Mouse (Mus musculus) liver, embryonic 15.5 days (tissue): Measurements from ENCODE around the gene Prss2. TPM values are rescaled to one million over a fixed set of nuclear protein-coding genes. Genes with fewer than 3 reads are reported as not detected.
"Not testable (repeated sequence)": the region's sequence is repeated elsewhere in the genome, so short reads cannot be mapped to it uniquely, and the experiment has no call there.

Source experiments
- ATAC-seq: fragments of 200-750 bp; cut with Nextera tagmentation; 2 replicates; pipeline ENCODE4 v1.8.0; 2017; ENCODE audit warnings: moderate number of reproducible peaks, mild to moderate bottlenecking, moderate library complexity; ENCODE audit not compliant: insufficient read depth
- H3K27ac ChIP-seq: fragments of 300-500 bp; sonication (generic); replicated peaks from 2 replicates; pipeline ENCODE4 v1.5.1; 2015; ENCODE audit warnings: mild to moderate bottlenecking, inconsistent platforms
- H3K27me3 ChIP-seq: fragments of 300-500 bp; sonication (generic); 2 replicates; pipeline ENCODE4 v1.6.1; 2015; ENCODE audit warnings: mild to moderate bottlenecking, inconsistent platforms
- H3K36me3 ChIP-seq: fragments of 300-500 bp; sonication (generic); replicated peaks from 2 replicates; pipeline ENCODE4 v1.6.1; 2015; ENCODE audit warnings: moderate library complexity, mild to moderate bottlenecking, inconsistent platforms
- H3K4me1 ChIP-seq: fragments of 300-500 bp; sonication (generic); replicated peaks from 2 replicates; pipeline ENCODE4 v1.6.1; 2015; ENCODE audit warnings: inconsistent platforms
- H3K4me2 ChIP-seq: fragments of 300-500 bp; sonication (generic); 2 replicates; pipeline ENCODE4 v1.6.1; 2015; ENCODE audit warnings: moderate library complexity, mild to moderate bottlenecking, inconsistent platforms
- H3K4me3 ChIP-seq: fragments of 300-500 bp; sonication (generic); replicated peaks from 2 replicates; pipeline ENCODE4 v1.5.1; 2015; ENCODE audit warnings: mild to moderate bottlenecking, inconsistent platforms
- H3K9ac ChIP-seq: fragments of 300-500 bp; sonication (generic); 2 replicates; pipeline ENCODE4 v1.6.1; 2015; ENCODE audit warnings: moderate library complexity, mild to moderate bottlenecking, inconsistent platforms
- H3K9me3 ChIP-seq: fragments of 300-500 bp; sonication (generic); replicated peaks from 2 replicates; pipeline ENCODE4 v1.6.1; 2016; ENCODE audit warnings: inconsistent platforms
- WGBS: fragments of 180-500 bp; shearing (Covaris S2); methylation state at CpG from one replicate; pipeline ENCODE4 v1.1.7; 2015; ENCODE audit warnings: mixed read lengths; ENCODE audit not compliant: insufficient replicate concordance; 5-methylcytosine and 5-hydroxymethylcytosine counted together
- polyA plus RNA-seq: library from polyadenylated mRNA; unstranded; fragments of >200 nt; fragmentation: Nextera tagmentation; extraction: Ambion mirVana; gene quantifications from 2 replicates; pipeline ENCODE4 v1.2.1, GENCODE M21; 2015

Gene Prss2
- polyA plus RNA-seq = 0.22 and 1.1 TPM in 2 replicates

DNA sequence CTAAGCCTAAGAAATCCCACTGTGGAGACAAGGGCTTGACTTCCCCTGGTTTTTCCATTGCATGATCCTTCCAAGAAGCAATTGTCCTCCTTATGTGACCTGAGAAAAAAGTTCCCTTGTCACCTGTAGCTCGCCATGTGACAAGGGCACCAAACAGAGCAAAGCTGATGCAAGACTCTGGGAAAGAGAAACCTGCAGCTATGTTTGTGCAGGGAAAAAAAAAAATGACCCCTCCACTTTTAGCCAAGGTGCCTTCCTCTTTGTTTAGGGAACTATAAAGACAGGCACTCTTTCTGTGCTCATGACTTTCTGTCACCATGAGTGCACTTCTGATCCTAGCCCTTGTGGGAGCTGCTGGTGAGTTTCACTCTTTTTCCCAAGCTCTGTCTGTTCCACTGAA, at the start of gene Prss2:
Gene Prss2 (plus strand): TSS at position 301 of the 400 bp plus-strand sequence.
- no peaks in the 10 kb centered on the region for H3K27me3 ChIP-seq
- ATAC-seq = no peak
- H3K36me3 ChIP-seq = no peaks in the 10 kb centered on the region
- no peak within 1 kb of the TSS for H3K4me3 ChIP-seq
- no peak within 1 kb of the TSS for H3K27ac ChIP-seq
- H3K4me1 ChIP-seq = no peaks in the 10 kb centered on the region
- H3K9me3 ChIP-seq = no peaks in the 10 kb centered on the region
- no peak within 1 kb of the TSS for H3K9ac ChIP-seq
- WGBS = 38% methylated on average over 1 of the region's 1 CpGs
- no peak within 1 kb of the TSS for H3K4me2 ChIP-seq

DNA sequence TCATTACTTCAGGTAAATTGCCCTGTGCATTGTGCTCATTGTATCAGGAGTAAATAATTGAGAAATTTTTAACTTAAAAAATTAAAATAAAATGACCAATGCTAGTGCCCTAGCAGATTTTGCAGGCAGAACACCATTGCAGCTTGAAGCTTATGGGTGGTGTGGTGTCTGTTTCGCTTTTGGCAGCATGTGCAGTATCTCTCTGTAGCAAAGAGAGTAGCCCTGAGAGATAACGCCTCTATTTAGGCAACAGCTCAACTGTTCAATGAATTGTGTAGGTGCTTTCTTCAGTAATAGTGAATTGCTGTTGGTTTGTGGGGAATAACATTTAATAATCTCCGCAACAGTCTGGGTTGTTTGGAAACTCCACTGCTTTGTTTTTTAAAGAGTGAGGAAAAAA, 22.2 kb upstream of the Prss2 start:
- H3K4me1 ChIP-seq = no peaks in the 10 kb centered on the region
- 50% methylated on average over 3 of the region's 3 CpGs for WGBS
- no peaks in the 10 kb centered on the region for H3K27me3 ChIP-seq
- no peak overlapping the region for H3K4me2 ChIP-seq
- no peaks in the 10 kb centered on the region for H3K36me3 ChIP-seq
- no peak overlapping the region for H3K4me3 ChIP-seq
- ATAC-seq = no peak
- H3K9me3 ChIP-seq = no peaks in the 10 kb centered on the region
- no peak overlapping the region for H3K27ac ChIP-seq
- H3K9ac ChIP-seq = no peak overlapping the region

DNA sequence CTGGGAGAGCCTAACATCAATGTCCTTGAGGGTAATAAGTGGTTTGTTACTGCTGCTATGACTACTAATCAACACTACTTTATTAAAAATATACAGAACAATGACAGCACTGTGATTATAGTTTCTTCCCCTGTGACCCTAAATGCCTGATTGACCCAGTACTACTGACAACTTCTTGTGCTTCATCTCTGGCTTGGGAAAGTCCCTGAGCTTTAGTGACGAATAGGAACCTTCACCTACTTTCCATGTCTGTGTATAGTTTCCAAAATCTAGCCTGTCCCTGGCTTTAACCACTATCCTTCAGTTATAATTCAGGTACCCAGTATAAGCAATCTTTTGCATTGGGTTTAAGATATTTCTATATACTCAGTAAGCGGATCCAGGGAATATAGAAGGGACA, 16.7 kb upstream of the Prss2 start:
- H3K4me1 ChIP-seq = no peaks in the 10 kb centered on the region
- H3K27ac ChIP-seq = no peak overlapping the region
- no peaks in the 10 kb centered on the region for H3K36me3 ChIP-seq
- H3K4me2 ChIP-seq = no peak overlapping the region
- no peak overlapping the region for H3K9ac ChIP-seq
- 54% methylated on average over 2 of the region's 2 CpGs for WGBS
- H3K9me3 ChIP-seq = no peaks in the 10 kb centered on the region
- H3K4me3 ChIP-seq = no peak overlapping the region
- no peaks in the 10 kb centered on the region for H3K27me3 ChIP-seq
- no peak for ATAC-seq

DNA sequence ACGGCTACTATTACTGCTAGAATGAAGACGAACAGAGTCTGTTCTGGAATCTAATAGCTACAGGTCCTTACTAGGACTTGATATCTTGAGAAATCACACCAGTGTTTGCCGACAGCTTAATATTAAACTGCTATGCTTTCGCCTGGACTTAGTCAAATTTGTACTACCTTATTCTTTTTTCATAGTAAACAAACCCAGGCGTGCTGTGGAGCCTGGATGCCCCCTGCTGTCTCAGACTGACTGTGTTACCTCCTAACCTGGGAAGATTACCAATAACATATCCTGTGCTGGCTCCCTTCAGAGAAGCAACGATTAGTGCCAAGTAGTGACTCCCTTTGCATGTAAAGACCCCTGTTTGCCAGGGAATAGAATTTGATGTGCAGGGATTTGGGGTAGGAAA, 16.3 kb upstream of the Prss2 start:
- Histone ChIP-seq H3K4me2 (no peak overlapping the region), H3K27ac (no peak overlapping the region), H3K9ac (no peak overlapping the region), H3K9me3 (no peaks in the 10 kb centered on the region), H3K4me3 (no peak overlapping the region), H3K27me3 (no peaks in the 10 kb centered on the region), H3K36me3 (no peaks in the 10 kb centered on the region), H3K4me1 (no peaks in the 10 kb centered on the region)
- ATAC-seq = no peak
- 51% methylated on average over 6 of the region's 6 CpGs for WGBS

DNA sequence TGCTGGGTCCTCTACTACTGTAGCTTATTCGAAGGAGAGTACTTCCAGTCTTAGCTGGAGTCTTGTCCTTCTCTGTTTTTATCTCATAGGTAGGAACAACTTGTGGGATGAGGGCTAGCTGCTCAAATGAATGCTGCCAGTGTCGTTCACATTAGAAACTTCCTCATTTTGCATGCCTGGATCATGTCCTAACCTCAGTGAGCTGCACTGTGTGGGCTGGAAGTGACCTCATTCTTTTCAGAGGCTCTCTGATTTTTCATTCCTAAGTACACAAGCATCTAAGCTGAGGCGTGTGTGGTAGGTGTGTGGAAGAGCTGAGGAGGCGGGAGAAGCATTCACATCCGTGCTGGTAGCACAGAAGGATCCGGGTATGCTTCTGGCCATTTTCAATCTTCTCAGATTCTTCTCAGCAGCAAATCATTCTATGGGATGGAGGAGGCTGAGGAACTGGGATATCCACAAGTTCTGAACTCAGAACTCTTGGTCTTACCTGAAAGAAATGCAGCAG, 3.5 kb upstream of the Prss2 start:
- no peak for ATAC-seq
- Histone ChIP-seq H3K9ac (no peak overlapping the region), H3K36me3 (no peaks in the 10 kb centered on the region), H3K9me3 (no peaks in the 10 kb centered on the region), H3K4me2 (no peak overlapping the region), H3K27ac (no peak overlapping the region), H3K4me1 (no peaks in the 10 kb centered on the region), H3K4me3 (no peak overlapping the region), H3K27me3 (no peaks in the 10 kb centered on the region)
- WGBS = 36% methylated on average over 6 of the region's 6 CpGs

DNA sequence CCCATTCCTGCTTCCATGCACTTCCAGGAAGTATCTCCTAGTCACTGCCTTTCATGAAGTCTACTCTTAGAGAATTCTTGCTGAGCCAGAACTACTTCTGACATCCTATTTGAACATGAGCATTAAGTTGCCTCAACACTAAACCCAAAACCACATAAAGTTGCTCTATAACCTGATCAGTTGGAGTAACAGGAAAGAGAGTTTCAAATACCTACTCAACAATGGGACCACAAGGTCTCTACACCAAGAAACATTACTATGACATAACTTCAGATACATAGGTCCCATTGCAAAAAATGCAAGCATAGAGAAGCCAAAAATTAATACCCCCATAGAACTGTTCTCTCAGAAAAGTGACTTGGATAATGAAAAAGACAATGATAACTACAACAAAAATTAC, 4.9 kb downstream of the Prss2 start:
- H3K27me3 ChIP-seq = no peaks in the 10 kb centered on the region
- no peaks in the 10 kb centered on the region for H3K9me3 ChIP-seq
- no peak for ATAC-seq
- no peaks in the 10 kb centered on the region for H3K36me3 ChIP-seq
- H3K9ac ChIP-seq = no peak overlapping the region
- no peaks in the 10 kb centered on the region for H3K4me1 ChIP-seq
- no peak overlapping the region for H3K27ac ChIP-seq
- no peak overlapping the region for H3K4me2 ChIP-seq
- H3K4me3 ChIP-seq = no peak overlapping the region

DNA sequence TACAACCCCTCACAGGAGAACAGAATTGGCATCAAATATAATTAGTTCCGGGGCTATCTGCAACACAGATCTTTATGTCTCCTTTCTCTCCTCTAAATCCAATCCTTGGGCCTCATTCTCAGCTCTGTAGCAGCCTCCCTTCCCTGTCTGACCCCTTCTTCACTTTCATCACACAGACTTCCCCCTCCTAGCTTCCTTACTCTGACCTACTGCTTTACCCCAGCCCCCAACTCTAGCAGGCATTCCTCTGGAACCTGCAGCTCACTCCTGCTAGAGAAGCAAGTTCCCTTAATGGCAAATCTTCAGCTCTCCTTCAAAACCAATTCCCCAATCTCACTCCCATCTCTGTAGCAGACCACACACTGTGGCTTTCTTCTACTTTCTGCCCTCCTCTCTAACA, 5.8 kb downstream of the Prss2 start:
- Histone ChIP-seq H3K4me1 (no peaks in the 10 kb centered on the region), H3K27me3 (no peaks in the 10 kb centered on the region), H3K4me3 (no peak overlapping the region), H3K36me3 (no peaks in the 10 kb centered on the region), H3K9me3 (no peaks in the 10 kb centered on the region), H3K9ac (no peak overlapping the region), H3K27ac (no peak overlapping the region), H3K4me2 (no peak overlapping the region)
- ATAC-seq = no peak
- WGBS = 46% methylated on average over 1 of the region's 1 CpGs

DNA sequence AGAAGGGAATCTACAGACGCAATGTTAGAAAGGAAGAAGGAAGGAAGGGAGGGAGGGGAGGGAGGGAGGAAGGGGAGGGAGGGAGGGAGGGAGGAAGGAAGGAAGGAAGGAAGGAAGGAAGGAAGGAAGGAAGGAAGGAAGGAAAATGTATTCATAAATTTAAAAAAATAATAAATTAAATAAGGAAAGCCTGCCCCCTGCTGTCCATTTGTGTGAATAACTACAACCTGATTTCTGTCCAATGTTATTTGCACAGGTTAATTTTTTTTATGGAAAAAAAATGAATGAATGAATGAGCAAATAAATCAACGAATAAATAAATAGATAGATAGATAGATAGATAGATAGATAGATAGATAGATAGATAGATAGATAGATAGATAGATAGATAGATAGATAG, 8.4 kb downstream of the Prss2 start:
- not testable (repeated sequence) for ATAC-seq, H3K9me3 ChIP-seq, H3K4me3 ChIP-seq, H3K27ac ChIP-seq, H3K4me1 ChIP-seq, H3K36me3 ChIP-seq, H3K27me3 ChIP-seq, H3K4me2 ChIP-seq, H3K9ac ChIP-seq
- 4% methylated on average over 1 of the region's 2 CpGs for WGBS

DNA sequence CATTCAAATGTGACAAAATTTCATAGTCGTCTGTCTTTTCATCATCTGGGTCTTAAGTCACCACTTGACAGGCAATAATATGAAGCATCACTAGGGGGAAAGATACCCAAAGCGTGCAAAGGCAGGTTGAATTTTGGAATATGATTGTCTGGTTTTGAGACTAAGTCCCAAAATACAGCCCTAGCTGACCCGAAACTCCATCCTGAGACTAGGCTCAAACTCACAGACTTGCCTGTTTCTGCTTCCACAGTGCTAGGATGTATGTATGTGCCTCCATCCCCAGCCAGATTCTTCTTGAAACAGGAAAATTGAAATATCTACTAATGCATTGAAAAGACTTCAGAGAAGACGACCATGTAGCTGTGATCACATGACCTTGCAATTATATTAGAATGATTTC, 10.6 kb downstream of the Prss2 start:
- Histone ChIP-seq H3K4me2 (no peak overlapping the region), H3K4me1 (no peaks in the 10 kb centered on the region), H3K27me3 (no peaks in the 10 kb centered on the region), H3K4me3 (no peak overlapping the region), H3K27ac (no peak overlapping the region), H3K9ac (no peak overlapping the region), H3K9me3 (no peaks in the 10 kb centered on the region), H3K36me3 (no peaks in the 10 kb centered on the region)
- ATAC-seq = no peak
- WGBS = 52% methylated on average over 4 of the region's 4 CpGs

DNA sequence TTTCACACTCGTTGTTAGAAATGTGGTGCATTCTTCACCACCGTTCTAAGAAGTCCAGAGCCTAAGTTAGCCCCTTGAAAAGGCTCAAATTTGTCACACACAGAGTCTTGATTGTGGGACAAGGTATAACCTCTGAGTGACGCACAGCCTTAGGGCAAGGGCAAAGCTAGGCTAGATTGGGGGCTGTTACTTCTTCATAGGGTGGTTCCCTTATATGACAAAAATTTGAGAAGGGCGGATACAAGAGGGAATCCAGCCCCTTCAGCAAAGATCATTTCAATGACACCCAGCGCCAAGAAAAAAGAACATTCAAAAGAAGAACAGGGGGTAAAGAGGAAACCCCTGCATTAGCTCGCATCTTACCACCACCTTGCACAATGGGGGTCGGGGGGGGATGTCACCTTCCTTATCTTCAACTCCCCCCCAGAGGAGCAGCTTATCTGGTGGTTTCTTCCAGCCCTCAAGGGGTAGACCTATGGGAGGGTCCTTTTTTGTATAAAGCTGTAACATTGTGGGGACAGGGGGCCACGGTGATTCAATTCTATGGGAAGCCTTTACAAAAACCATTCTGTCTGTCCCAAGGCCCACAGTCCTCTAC, 11.2 kb downstream of the Prss2 start:
- H3K4me2 ChIP-seq = no peak overlapping the region
- no peaks in the 10 kb centered on the region for H3K27me3 ChIP-seq
- H3K4me1 ChIP-seq = no peaks in the 10 kb centered on the region
- no peaks in the 10 kb centered on the region for H3K9me3 ChIP-seq
- 55% methylated on average over 8 of the region's 8 CpGs for whole genome bisulfite sequencing
- no peaks in the 10 kb centered on the region for H3K36me3 ChIP-seq
- no peak overlapping the region for H3K4me3 ChIP-seq
- no peak overlapping the region for H3K9ac ChIP-seq
- ATAC-seq = no peak
- no peak overlapping the region for H3K27ac ChIP-seq

DNA sequence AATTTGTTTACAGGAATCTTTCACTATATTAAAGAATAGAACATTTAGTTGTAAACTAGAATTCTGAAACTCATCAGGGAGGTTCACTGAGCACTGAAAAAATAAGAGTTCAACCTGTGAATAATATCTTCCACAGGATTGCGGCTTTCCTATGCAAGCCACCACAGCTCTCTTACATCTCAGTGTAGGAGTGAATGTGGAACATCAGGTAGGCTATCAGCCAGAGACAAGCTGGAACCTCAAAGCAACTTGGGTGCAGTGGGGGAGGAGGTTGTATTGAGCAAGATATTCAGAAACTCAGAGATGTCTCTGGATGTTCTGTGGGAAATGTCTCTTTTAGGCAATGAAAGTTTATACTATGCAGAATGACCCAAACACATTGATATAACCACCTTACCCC, 15.8 kb downstream of the Prss2 start:
- no peak for ATAC-seq
- WGBS = 75% methylated on average over 1 of the region's 1 CpGs
- Histone ChIP-seq H3K9ac (no peak overlapping the region), H3K4me3 (no peak overlapping the region), H3K4me1 (peaks cover 5% of the 10 kb centered on the region; the same call in 1 of the 2 replicates), H3K9me3 (no peaks in the 10 kb centered on the region), H3K36me3 (no peaks in the 10 kb centered on the region), H3K27me3 (no peaks in the 10 kb centered on the region), H3K4me2 (no peak overlapping the region), H3K27ac (no peak overlapping the region)

DNA sequence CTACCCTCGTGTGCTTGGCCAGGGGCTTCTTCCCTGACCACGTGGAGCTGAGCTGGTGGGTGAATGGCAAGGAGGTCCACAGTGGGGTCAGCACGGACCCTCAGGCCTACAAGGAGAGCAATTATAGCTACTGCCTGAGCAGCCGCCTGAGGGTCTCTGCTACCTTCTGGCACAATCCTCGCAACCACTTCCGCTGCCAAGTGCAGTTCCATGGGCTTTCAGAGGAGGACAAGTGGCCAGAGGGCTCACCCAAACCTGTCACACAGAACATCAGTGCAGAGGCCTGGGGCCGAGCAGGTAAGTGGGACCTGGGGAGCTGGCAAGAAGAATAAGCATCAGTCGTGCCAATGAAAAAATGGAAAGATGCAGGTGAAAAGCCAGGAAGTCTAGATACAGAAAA, 16.7 kb downstream of the Prss2 start:
- not testable (repeated sequence) for H3K9ac ChIP-seq, ATAC-seq, H3K27ac ChIP-seq, H3K36me3 ChIP-seq, H3K4me3 ChIP-seq, H3K4me2 ChIP-seq, H3K9me3 ChIP-seq, H3K4me1 ChIP-seq, H3K27me3 ChIP-seq
- WGBS = 61% methylated on average over 7 of the region's 8 CpGs
